Mouse (Mus musculus): ENCODE data around the gene Gpr176. TPM values are rescaled to one million over a fixed set of nuclear protein-coding genes. Genes with fewer than 3 reads are reported as not detected.

The Gpr176 gene
- total RNA-seq, 1 experiment, result 0.22 TPM

GRCm38 (mm10) chr2:118306966-118307365 is 66.3 kb downstream of the Gpr176 start:
- no peak for DNase-seq (ENCODE audit: low read depth, low spot score)
- in situ Hi-C loops (cut with MboI; ENCODE audit: low sequenced_read_pairs in 2 of 2, unreplicated experiment in 2 of 2), result no loop called here

GRCm38 (mm10) chr2:118306522-118306895 is 66.7 kb downstream of the Gpr176 start:
- TF ChIP-seq MAFK (IDR thresholded peaks at IDR 0.05; ENCODE audit: insufficient read depth, low read depth, low read length) (no peak), ZNF384 (IDR thresholded peaks at IDR 0.05; ENCODE audit: low read depth, low read length) (no peak), CHD2 (IDR thresholded peaks at IDR 0.05; ENCODE audit: low read depth, low read length) (no peak), HCFC1 (IDR thresholded peaks at IDR 0.05; ENCODE audit: borderline replicate concordance, insufficient read depth, low read length) (no peak), ZC3H11A (IDR thresholded peaks at IDR 0.05; ENCODE audit: borderline replicate concordance, low read depth, low read length) (no peak)
- Histone ChIP-seq H3K27ac (ENCODE audit: insufficient read depth, low read depth, low read length, poor library complexity, severe bottlenecking) (no peak overlapping the region), H3K9me3 (ENCODE audit: control insufficient read depth, insufficient read depth, low read depth, low read length) (no peaks in the 10 kb centered on the region), H3K4me1 (ENCODE audit: control insufficient read depth in 2 of 2, insufficient read depth in 2 of 2, low read length in 2 of 2, poor library complexity in 1 of 2) (peaks cover 5 to 12% of the 10 kb centered on the region in 2 experiments; a peak in 2 of 4 replicates), H3K36me3 (ENCODE audit: control insufficient read depth, insufficient read depth, low read length, poor library complexity, severe bottlenecking) (no peaks in the 10 kb centered on the region), H3K4me3 (ENCODE audit: insufficient read depth in 1 of 2, low read depth in 1 of 2, low read length in 2 of 2, poor library complexity in 1 of 2, severe bottlenecking in 1 of 2) (no peak overlapping the region), H3K9ac (ENCODE audit: insufficient read depth, low read depth, low read length, poor library complexity, severe bottlenecking) (no peak overlapping the region)
- in situ Hi-C loops (cut with MboI; ENCODE audit: low sequenced_read_pairs in 2 of 2, unreplicated experiment in 2 of 2), result no loop called here
- no peak for DNase-seq (ENCODE audit: low read depth, low spot score)

More at GRCm38 (mm10) chr2:118306966-118307365, 66.3 kb downstream of the Gpr176 start:
- no peak overlapping the region for H3K4me3 ChIP-seq (ENCODE audit: insufficient read depth in 1 of 2, low read depth in 1 of 2, low read length in 2 of 2, poor library complexity in 1 of 2, severe bottlenecking in 1 of 2)
- H3K9ac ChIP-seq (ENCODE audit: insufficient read depth, low read depth, low read length, poor library complexity, severe bottlenecking), result no peak overlapping the region
- H3K27ac ChIP-seq (ENCODE audit: insufficient read depth, low read depth, low read length, poor library complexity, severe bottlenecking), result no peak overlapping the region
- TF ChIP-seq HCFC1 (IDR thresholded peaks at IDR 0.05; ENCODE audit: borderline replicate concordance, insufficient read depth, low read length), result no peak
- TF ChIP-seq CHD2 (IDR thresholded peaks at IDR 0.05; ENCODE audit: low read depth, low read length), result no peak
- no peak for TF ChIP-seq ZNF384 (IDR thresholded peaks at IDR 0.05; ENCODE audit: low read depth, low read length)
- TF ChIP-seq ZC3H11A (IDR thresholded peaks at IDR 0.05; ENCODE audit: borderline replicate concordance, low read depth, low read length), result no peak
- no peak for TF ChIP-seq MAFK (IDR thresholded peaks at IDR 0.05; ENCODE audit: insufficient read depth, low read depth, low read length)
- peaks cover 5 to 12% of the 10 kb centered on the region in 2 experiments; a peak in 2 of 4 replicates for H3K4me1 ChIP-seq (ENCODE audit: control insufficient read depth in 2 of 2, insufficient read depth in 2 of 2, low read length in 2 of 2, poor library complexity in 1 of 2)
- no peaks in the 10 kb centered on the region for H3K36me3 ChIP-seq (ENCODE audit: control insufficient read depth, insufficient read depth, low read length, poor library complexity, severe bottlenecking)
- no peaks in the 10 kb centered on the region for H3K9me3 ChIP-seq (ENCODE audit: control insufficient read depth, insufficient read depth, low read depth, low read length)

GRCm38 (mm10) chr2:118305827-118306521 is 67.2 kb downstream of the Gpr176 start:
- Histone ChIP-seq H3K4me1 (ENCODE audit: control insufficient read depth in 2 of 2, insufficient read depth in 2 of 2, low read length in 2 of 2, poor library complexity in 1 of 2) (peaks cover 5 to 12% of the 10 kb centered on the region in 2 experiments; a peak in 2 of 4 replicates), H3K9me3 (ENCODE audit: control insufficient read depth, insufficient read depth, low read depth, low read length) (no peaks in the 10 kb centered on the region)
- in situ Hi-C loops (cut with MboI; ENCODE audit: low sequenced_read_pairs in 2 of 2, unreplicated experiment in 2 of 2), result no loop called here

DNA sequence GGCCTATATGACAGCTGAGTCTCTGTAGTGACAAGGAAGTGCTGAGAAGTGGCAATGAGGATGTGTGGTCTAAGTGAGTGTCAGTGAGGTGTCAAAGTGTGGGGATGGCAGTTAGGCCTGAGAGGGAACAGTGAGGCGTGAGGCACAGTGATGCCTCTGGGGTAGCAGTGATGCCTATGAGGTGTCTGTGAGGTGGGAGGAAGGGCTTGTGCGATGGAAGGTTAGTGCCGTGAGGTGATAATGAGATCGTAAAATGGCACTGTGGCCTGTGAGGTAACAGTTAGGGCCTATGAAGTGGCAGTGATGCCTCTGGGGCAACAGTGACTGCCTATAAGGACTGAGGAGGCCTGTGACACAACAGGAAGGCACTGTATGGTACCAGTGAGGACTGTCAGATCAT is 69.8 kb downstream of the Gpr176 start:
- Histone ChIP-seq H3K36me3 (ENCODE audit: control insufficient read depth, insufficient read depth, low read length, poor library complexity, severe bottlenecking) (no peaks in the 10 kb centered on the region), H3K27ac (ENCODE audit: insufficient read depth, low read depth, low read length, poor library complexity, severe bottlenecking) (no peak overlapping the region), H3K9me3 (ENCODE audit: control insufficient read depth, insufficient read depth, low read depth, low read length) (no peaks in the 10 kb centered on the region), H3K4me1 (ENCODE audit: control insufficient read depth in 2 of 2, insufficient read depth in 2 of 2, low read length in 2 of 2, poor library complexity in 1 of 2) (peaks cover 5 to 8% of the 10 kb centered on the region in 2 experiments; a peak in 2 of 4 replicates), H3K4me3 (ENCODE audit: insufficient read depth in 1 of 2, low read depth in 1 of 2, low read length in 2 of 2, poor library complexity in 1 of 2, severe bottlenecking in 1 of 2) (no peak overlapping the region), H3K9ac (ENCODE audit: insufficient read depth, low read depth, low read length, poor library complexity, severe bottlenecking) (no peak overlapping the region)
- in situ Hi-C loops (cut with MboI; ENCODE audit: low sequenced_read_pairs in 2 of 2, unreplicated experiment in 2 of 2), result no loop called here
- no peak for DNase-seq (ENCODE audit: low read depth, low spot score)
- TF ChIP-seq ZC3H11A (IDR thresholded peaks at IDR 0.05; ENCODE audit: borderline replicate concordance, low read depth, low read length) (no peak), CHD2 (IDR thresholded peaks at IDR 0.05; ENCODE audit: low read depth, low read length) (no peak), ZNF384 (IDR thresholded peaks at IDR 0.05; ENCODE audit: low read depth, low read length) (no peak), MAFK (IDR thresholded peaks at IDR 0.05; ENCODE audit: insufficient read depth, low read depth, low read length) (no peak), HCFC1 (IDR thresholded peaks at IDR 0.05; ENCODE audit: borderline replicate concordance, insufficient read depth, low read length) (no peak)

More at GRCm38 (mm10) chr2:118305827-118306521, 67.2 kb downstream of the Gpr176 start:
- DNase-seq (ENCODE audit: low read depth, low spot score), result no peak
- Histone ChIP-seq H3K4me3 (ENCODE audit: insufficient read depth in 1 of 2, low read depth in 1 of 2, low read length in 2 of 2, poor library complexity in 1 of 2, severe bottlenecking in 1 of 2) (no peak overlapping the region), H3K36me3 (ENCODE audit: control insufficient read depth, insufficient read depth, low read length, poor library complexity, severe bottlenecking) (no peaks in the 10 kb centered on the region), H3K9ac (ENCODE audit: insufficient read depth, low read depth, low read length, poor library complexity, severe bottlenecking) (no peak overlapping the region), H3K27ac (ENCODE audit: insufficient read depth, low read depth, low read length, poor library complexity, severe bottlenecking) (no peak overlapping the region)
- TF ChIP-seq ZC3H11A (IDR thresholded peaks at IDR 0.05; ENCODE audit: borderline replicate concordance, low read depth, low read length), result no peak
- TF ChIP-seq CHD2 (IDR thresholded peaks at IDR 0.05; ENCODE audit: low read depth, low read length), result no peak
- TF ChIP-seq ZNF384 (IDR thresholded peaks at IDR 0.05; ENCODE audit: low read depth, low read length), result no peak
- TF ChIP-seq MAFK (IDR thresholded peaks at IDR 0.05; ENCODE audit: insufficient read depth, low read depth, low read length), result no peak
- TF ChIP-seq HCFC1 (IDR thresholded peaks at IDR 0.05; ENCODE audit: borderline replicate concordance, insufficient read depth, low read length), result no peak

Data from ES-E14 (cell line).